Mouse (Mus musculus) stomach, embryonic 16.5 days (tissue): Measurements from ENCODE around the gene Szrd1. TPM values are rescaled to one million over a fixed set of nuclear protein-coding genes. Genes with fewer than 3 reads are reported as not detected.
A peak's percentile ranks its signal among the peaks of the same experiment; 100 is the strongest.

Experiments used
- ATAC-seq: fragments of 200-750 bp; cut with Nextera tagmentation; 2 replicates; pipeline ENCODE4 v1.8.0; 2017; ENCODE audit warnings: moderate number of reproducible peaks, moderate TSS enrichment; ENCODE audit not compliant: insufficient read depth, low FRiP score
- H3K27ac ChIP-seq: fragments of 300-500 bp; sonication (generic); 2 replicates; pipeline ENCODE4 v1.5.1; 2014; ENCODE audit warnings: low read length
- H3K27me3 ChIP-seq: fragments of 300-500 bp; sonication (generic); 2 replicates; pipeline ENCODE4 v1.6.1; 2014; ENCODE audit warnings: low read length, control low read depth, mixed read lengths; ENCODE audit not compliant: control insufficient read depth, insufficient read depth
- H3K36me3 ChIP-seq: fragments of 300-500 bp; sonication (generic); 2 replicates; pipeline ENCODE4 v1.6.1; 2014; ENCODE audit warnings: low read length; ENCODE audit not compliant: control insufficient read depth, insufficient read depth
- H3K4me1 ChIP-seq: fragments of 300-500 bp; sonication (generic); 2 replicates; pipeline ENCODE4 v1.6.1; 2014; ENCODE audit warnings: low read length, control low read depth, mixed read lengths; ENCODE audit not compliant: control insufficient read depth, insufficient read depth
- H3K4me2 ChIP-seq: fragments of 300-500 bp; sonication (generic); 2 replicates; pipeline ENCODE4 v1.6.1; 2014; ENCODE audit warnings: low read depth, low read length, mixed read lengths
- H3K4me3 ChIP-seq: fragments of 300-500 bp; sonication (generic); replicated peaks from 2 replicates; pipeline ENCODE4 v1.5.1; 2014; ENCODE audit warnings: mild to moderate bottlenecking, low read length
- H3K9ac ChIP-seq: fragments of 300-500 bp; sonication (generic); 2 replicates; pipeline ENCODE4 v1.6.1; 2014; ENCODE audit warnings: low read length
- H3K9me3 ChIP-seq: fragments of 300-500 bp; sonication (generic); replicated peaks from 2 replicates; pipeline ENCODE4 v1.6.1; 2016; ENCODE audit warnings: low read length, control low read depth; ENCODE audit not compliant: control insufficient read depth
- WGBS: fragments of 180-500 bp; shearing (Covaris S2); extraction: QIAGEN DNeasy Blood & Tissue Kit; methylation state at CpG from one replicate; pipeline ENCODE4 v1.1.7; 2014; 5-methylcytosine and 5-hydroxymethylcytosine counted together
- polyA plus RNA-seq: library from polyadenylated mRNA; unstranded; fragments of >200 nt; fragmentation: Nextera tagmentation; extraction: Ambion mirVana; gene quantifications from 2 replicates; pipeline ENCODE4 v1.2.1, GENCODE M21; 2015

Szrd1 gene
- 51.6 and 53.0 TPM in 2 replicates for polyA plus RNA-seq

- Histone ChIP-seq H3K4me3 (peak within 1 kb of the TSS; percentile 81), H3K27ac (peak within 1 kb of the TSS; percentile 97), H3K4me2 (peak within 1 kb of the TSS; percentile 82), H3K36me3 (no peaks in the 10 kb centered on the region), H3K9ac (peak within 1 kb of the TSS; percentile 95), H3K9me3 (no peaks in the 10 kb centered on the region), H3K27me3 (no peaks in the 10 kb centered on the region), H3K4me1 (peaks cover 33% of the 10 kb centered on the region)
- ATAC-seq, result peak; percentile 95
- WGBS, result under 1% methylated on average over 62 of the region's 63 CpGs
Measured at GRCm38 (mm10) chr4:141139116-141139970, at the start of gene Szrd1. TSS of gene Szrd1 (minus strand) at chr4:141139775.

GRCm38 (mm10) chr4:141186923-141187836, 47.6 kb upstream of the Szrd1 start:
- peaks cover 4% of the 10 kb centered on the region; the same call in 1 of the 2 replicates for H3K36me3 ChIP-seq
- H3K4me1 ChIP-seq, result peaks cover 7% of the 10 kb centered on the region; the same call in 1 of the 2 replicates
- H3K9me3 ChIP-seq, result no peaks in the 10 kb centered on the region
- H3K27me3 ChIP-seq, result no peaks in the 10 kb centered on the region
- no peak overlapping the region for H3K4me2 ChIP-seq
- no peak overlapping the region for H3K9ac ChIP-seq
- 52% methylated on average over 9 of the region's 9 CpGs for WGBS
- ATAC-seq, result no peak
- no peak overlapping the region for H3K4me3 ChIP-seq
- peak overlapping the region; percentile 15; the same call in 1 of the 2 replicates for H3K27ac ChIP-seq

- H3K27me3 ChIP-seq, result no peaks in the 10 kb centered on the region
- H3K9me3 ChIP-seq, result no peaks in the 10 kb centered on the region
- no peak overlapping the region for H3K4me3 ChIP-seq
- no peak overlapping the region for H3K4me2 ChIP-seq
- no peak overlapping the region for H3K27ac ChIP-seq
- 91% methylated on average over 4 of the region's 4 CpGs for WGBS
- H3K4me1 ChIP-seq, result peaks cover 7% of the 10 kb centered on the region; the same call in 1 of the 2 replicates
- no peak overlapping the region for H3K9ac ChIP-seq
- no peak for ATAC-seq
- H3K36me3 ChIP-seq, result peaks cover 4% of the 10 kb centered on the region; the same call in 1 of the 2 replicates
Measured at GRCm38 (mm10) chr4:141184426-141184825, 44.9 kb upstream of the Szrd1 start.

- WGBS, result 78% methylated on average over 2 of the region's 2 CpGs
- no peak for ATAC-seq
- no peaks in the 10 kb centered on the region for H3K27me3 ChIP-seq
- no peaks in the 10 kb centered on the region for H3K9me3 ChIP-seq
- H3K4me3 ChIP-seq, result no peak overlapping the region
- peaks cover 4% of the 10 kb centered on the region; the same call in 1 of the 2 replicates for H3K36me3 ChIP-seq
- peaks cover 7% of the 10 kb centered on the region; the same call in 1 of the 2 replicates for H3K4me1 ChIP-seq
- no peak overlapping the region for H3K27ac ChIP-seq
- no peak overlapping the region for H3K9ac ChIP-seq
- H3K4me2 ChIP-seq, result no peak overlapping the region
Measured at GRCm38 (mm10) chr4:141183932-141184331, 44.4 kb upstream of the Szrd1 start.

GRCm38 (mm10) chr4:141181981-141182380, 42.4 kb upstream of the Szrd1 start:
- Histone ChIP-seq H3K27ac (no peak overlapping the region), H3K27me3 (no peaks in the 10 kb centered on the region), H3K36me3 (peaks cover 11% of the 10 kb centered on the region; the same call in 1 of the 2 replicates), H3K4me1 (peaks cover 4% of the 10 kb centered on the region; the same call in 1 of the 2 replicates), H3K4me2 (no peak overlapping the region), H3K9ac (no peak overlapping the region), H3K4me3 (no peak overlapping the region), H3K9me3 (no peaks in the 10 kb centered on the region)
- 90% methylated on average over 6 of the region's 6 CpGs for WGBS
- ATAC-seq, result no peak

GRCm38 (mm10) chr4:141180831-141181230, 41.3 kb upstream of the Szrd1 start:
- Histone ChIP-seq H3K9ac (no peak overlapping the region), H3K4me1 (no peaks in the 10 kb centered on the region), H3K4me3 (no peak overlapping the region), H3K27me3 (no peaks in the 10 kb centered on the region), H3K4me2 (no peak overlapping the region), H3K27ac (no peak overlapping the region), H3K9me3 (no peaks in the 10 kb centered on the region), H3K36me3 (peaks cover 12% of the 10 kb centered on the region; the same call in 1 of the 2 replicates)
- ATAC-seq, result no peak
- 69% methylated on average over 8 of the region's 8 CpGs for WGBS

- Histone ChIP-seq H3K4me3 (no peak overlapping the region), H3K36me3 (peaks cover 12% of the 10 kb centered on the region; the same call in 1 of the 2 replicates), H3K4me2 (no peak overlapping the region), H3K9ac (no peak overlapping the region), H3K27me3 (no peaks in the 10 kb centered on the region), H3K4me1 (no peaks in the 10 kb centered on the region), H3K9me3 (no peaks in the 10 kb centered on the region), H3K27ac (no peak overlapping the region)
- ATAC-seq, result no peak
- WGBS, result 81% methylated on average over 4 of the region's 4 CpGs
Measured at GRCm38 (mm10) chr4:141178500-141178899, 38.9 kb upstream of the Szrd1 start.

- WGBS, result 75% methylated on average over 10 of the region's 10 CpGs
- H3K4me1 ChIP-seq, result no peaks in the 10 kb centered on the region
- H3K9ac ChIP-seq, result no peak overlapping the region
- H3K27me3 ChIP-seq, result no peaks in the 10 kb centered on the region
- no peaks in the 10 kb centered on the region for H3K9me3 ChIP-seq
- ATAC-seq, result no peak
- H3K36me3 ChIP-seq, result 0 out of 2 replicates have a peak, but pooled peaks cover 8% of the 10 kb centered on the region
- H3K4me3 ChIP-seq, result no peak overlapping the region
- peak overlapping the region; percentile 53; the same call in 1 of the 2 replicates for H3K27ac ChIP-seq
- H3K4me2 ChIP-seq, result no peak overlapping the region
Measured at GRCm38 (mm10) chr4:141176328-141176838, 36.8 kb upstream of the Szrd1 start.
